Mouse (Mus musculus) embryonic fibroblast, embryonic 13.5 days (primary cell): ENCODE results near the gene Sdc1.

ENCODE experiments used
- CTCF ChIP-seq: IDR thresholded peaks from 2 replicates; pipeline ENCODE4 v1.5.1; 2011; ENCODE audit warnings: mild to moderate bottlenecking, control low read depth, low read length, moderate library complexity, borderline replicate concordance; ENCODE audit not compliant: insufficient read depth
- POLR2A ChIP-seq: IDR thresholded peaks from 2 replicates; pipeline ENCODE4 v1.6.1; 2011; ENCODE audit warnings: low read depth, mild to moderate bottlenecking, control low read depth, low read length, moderate library complexity

DNA sequence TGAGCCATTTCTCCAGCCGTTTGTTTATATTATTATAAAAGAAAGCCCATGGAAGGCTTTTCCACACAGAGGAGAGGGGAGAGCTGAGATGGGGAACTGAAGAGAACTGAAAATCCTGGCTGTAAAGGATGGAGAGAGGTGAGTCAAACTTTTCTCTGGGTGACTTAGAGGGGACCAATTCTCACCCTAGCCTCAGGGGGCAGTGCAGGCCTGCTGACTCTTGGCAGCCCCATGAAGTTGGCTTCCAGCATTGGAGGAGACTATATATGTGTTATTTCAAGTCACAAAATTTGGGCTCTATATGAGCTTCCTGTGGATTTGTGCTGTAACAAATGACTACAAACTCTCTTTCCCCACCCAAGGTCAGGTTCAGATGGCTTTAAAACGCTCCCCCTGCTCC is 8.5 kb upstream of the Sdc1 start:
- TF ChIP-seq CTCF (peak; percentile 42; the same call in 1 of the 2 replicates), POLR2A (no peak)
